Mouse (Mus musculus): ENCODE results near the gene Gm20931. TPM values are rescaled to one million over a fixed set of nuclear protein-coding genes. Genes with fewer than 3 reads are reported as not detected.

The Gm20931 gene
- polyA plus RNA-seq (2021; fragmentation: Nextera tagmentation) = not detected in 2 replicates
- long read RNA-seq, experiment 1 = 0 reads
- long read RNA-seq, experiment 2 = 0 reads

DNA sequence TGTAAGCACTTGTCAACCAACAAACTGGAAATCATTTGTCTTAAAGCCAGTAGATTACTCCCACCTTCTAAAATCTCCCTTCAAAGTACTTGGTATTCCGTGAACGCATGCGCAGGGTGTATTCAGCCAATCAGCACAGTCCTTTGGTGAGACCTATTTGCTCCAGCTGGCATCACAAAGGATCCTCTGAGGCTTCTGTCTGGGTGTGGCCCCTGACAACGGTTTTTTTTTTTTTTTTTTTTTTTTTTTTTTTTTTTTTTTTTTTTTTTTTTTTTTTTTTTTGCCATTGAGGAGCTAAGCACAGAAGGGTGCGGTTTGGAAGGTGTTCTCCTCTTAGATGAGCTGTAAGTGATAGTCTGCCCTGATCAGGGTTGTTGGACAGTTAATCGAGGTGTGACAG is at the start of gene Gm20931:
TSS of gene Gm20931 (plus strand) at position 301 of the 400 bp plus-strand sequence.

